Mouse (Mus musculus) limb, embryonic 14.5 days (tissue): ENCODE measurements around the gene Morn4. TPM values are rescaled to one million over a fixed set of nuclear protein-coding genes. Genes with fewer than 3 reads are reported as not detected.

Experiments used
- ATAC-seq: fragments of 200-750 bp; cut with Nextera tagmentation; 2 replicates; pipeline ENCODE4 v1.8.0; 2017; ENCODE audit warnings: low read depth, moderate number of reproducible peaks, moderate TSS enrichment; ENCODE audit not compliant: low FRiP score
- DNase-seq: peaks from one replicate; pipeline ENCODE4 v3.0.0-alpha.2; 2015; ENCODE audit warnings: low spot score
- H3K27ac ChIP-seq: fragments of 300-500 bp; sonication (generic); replicated peaks from 2 replicates; pipeline ENCODE4 v1.5.1; 2014; ENCODE audit warnings: low read depth, mild to moderate bottlenecking, low read length, moderate library complexity, mixed read lengths
- H3K27me3 ChIP-seq: fragments of 300-500 bp; sonication (generic); 2 replicates; pipeline ENCODE4 v1.6.1; 2014; ENCODE audit warnings: low read length, mixed read lengths; ENCODE audit not compliant: control insufficient read depth, insufficient read depth
- H3K36me3 ChIP-seq: fragments of 300-500 bp; sonication (generic); 2 replicates; pipeline ENCODE4 v1.6.1; 2014; ENCODE audit warnings: mild to moderate bottlenecking, low read length, moderate library complexity, mixed read lengths; ENCODE audit not compliant: control insufficient read depth, insufficient read depth
- H3K4me1 ChIP-seq: fragments of 300-500 bp; sonication (generic); 2 replicates; pipeline ENCODE4 v1.6.1; 2014; ENCODE audit warnings: antibody characterized with exemption, low read length, mixed read lengths; ENCODE audit not compliant: control insufficient read depth, insufficient read depth
- H3K4me2 ChIP-seq: fragments of 300-500 bp; sonication (generic); replicated peaks from 2 replicates; pipeline ENCODE4 v1.6.1; 2014; ENCODE audit warnings: low read depth, mild to moderate bottlenecking, low read length, moderate library complexity; ENCODE audit not compliant: severe bottlenecking
- H3K4me3 ChIP-seq: fragments of 300-500 bp; sonication (generic); replicated peaks from 2 replicates; pipeline ENCODE4 v1.5.1; 2014; ENCODE audit warnings: low read length
- H3K9ac ChIP-seq: fragments of 300-500 bp; sonication (generic); 2 replicates; pipeline ENCODE4 v1.6.1; 2014; ENCODE audit warnings: mild to moderate bottlenecking, low read depth, low read length, moderate library complexity; ENCODE audit not compliant: severe bottlenecking
- H3K9me3 ChIP-seq: fragments of 300-500 bp; sonication (generic); 2 replicates; pipeline ENCODE4 v1.6.1; 2016; ENCODE audit warnings: low read length; ENCODE audit not compliant: control insufficient read depth
- POLR2A ChIP-seq: fragments of 200-500 bp; IDR thresholded peaks from 2 replicates; pipeline ENCODE4 v1.8.0; 2012; ENCODE audit warnings: inconsistent platforms, mild to moderate bottlenecking, moderate library complexity, borderline replicate concordance; ENCODE audit not compliant: insufficient read depth, insufficient read length; ENCODE audit errors: extremely low read depth
- WGBS: fragments of 180-500 bp; shearing (Covaris S2); extraction: QIAGEN DNeasy Blood & Tissue Kit; methylation state at CpG from one replicate; pipeline ENCODE4 v1.1.7; 2014; 5-methylcytosine and 5-hydroxymethylcytosine counted together
- polyA plus RNA-seq, 2 experiments: library from polyadenylated mRNA; depleted of rRNA in 1 of 2; stranded (reverse) in 1 of 2; unstranded in 1 of 2; fragments of >200 nt; fragmentation: Nextera tagmentation in 1 of 2; extraction: Ambion mirVana in 1 of 2; gene quantifications; 2 replicates each; pipeline versions ENCODE4 v1.2.1 to v1.2.3; 2012 to 2014

Gene Morn4
- polyA plus RNA-seq, 2 experiments, result 20.0 to 22.8 TPM

GRCm38 (mm10) chr19:42124684-42125083, 38.5 kb upstream of the Morn4 start:
- H3K9ac ChIP-seq, result no peak overlapping the region
- 81% methylated on average over 13 of the region's 13 CpGs for WGBS
- no peak overlapping the region for H3K27ac ChIP-seq
- H3K9me3 ChIP-seq, result no peaks in the 10 kb centered on the region
- DNase-seq (no peak), ATAC-seq (no peak)
- TF ChIP-seq POLR2A, result no peak
- no peaks in the 10 kb centered on the region for H3K27me3 ChIP-seq
- H3K4me3 ChIP-seq, result no peak overlapping the region
- H3K4me2 ChIP-seq, result no peak overlapping the region
- peaks cover 9% of the 10 kb centered on the region for H3K4me1 ChIP-seq
- peaks cover 58% of the 10 kb centered on the region for H3K36me3 ChIP-seq

DNA sequence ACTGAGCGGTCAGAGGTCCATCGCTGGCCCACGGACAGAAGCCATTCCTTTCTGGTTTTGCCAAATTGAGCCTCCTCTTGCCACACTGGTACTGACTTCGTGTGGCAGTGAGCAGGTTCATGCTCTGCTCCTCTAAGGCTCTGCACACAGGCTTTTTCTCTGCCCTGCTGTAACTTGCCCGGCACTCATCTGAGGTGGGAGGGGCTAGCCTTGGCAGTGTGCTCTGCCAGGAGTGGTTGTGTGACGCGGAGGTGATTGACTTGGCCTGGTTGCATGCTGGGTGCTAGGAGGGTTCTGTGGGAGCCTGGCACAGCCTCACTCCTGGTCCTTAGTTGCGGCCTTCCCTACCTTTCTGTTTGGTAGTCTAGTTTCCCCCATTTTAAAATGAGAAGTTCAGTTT, 34.3 kb upstream of the Morn4 start:
- no peak for TF ChIP-seq POLR2A
- Histone ChIP-seq H3K9ac (no peak overlapping the region), H3K4me3 (no peak overlapping the region), H3K4me1 (no peaks in the 10 kb centered on the region), H3K9me3 (no peaks in the 10 kb centered on the region), H3K4me2 (no peak overlapping the region), H3K27ac (no peak overlapping the region), H3K36me3 (peaks cover 95% of the 10 kb centered on the region), H3K27me3 (no peaks in the 10 kb centered on the region)
- ATAC-seq (no peak), DNase-seq (no peak)
- WGBS, result 86% methylated on average over 8 of the region's 8 CpGs

DNA sequence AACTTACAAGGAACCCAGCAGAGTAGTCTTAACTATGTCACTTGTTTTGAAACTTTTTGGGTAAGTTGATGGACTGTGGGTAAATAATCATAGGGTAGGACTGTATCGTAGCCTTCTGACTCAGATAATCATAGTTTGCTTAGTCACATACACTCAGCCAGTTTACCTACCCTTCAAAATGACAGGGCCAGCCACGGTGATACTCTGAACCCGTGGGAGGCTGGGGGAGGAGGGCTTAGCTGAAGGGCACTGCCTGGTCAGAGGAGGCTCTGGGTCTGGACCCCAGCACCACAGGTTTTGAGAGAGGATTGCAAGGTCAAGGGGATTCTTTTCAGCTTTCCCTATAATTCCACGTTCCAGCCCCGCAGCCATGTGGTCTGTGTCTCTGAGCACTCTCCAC, 32.4 kb upstream of the Morn4 start:
- H3K27me3 ChIP-seq, result no peaks in the 10 kb centered on the region
- DNase-seq, result no peak
- no peak for ATAC-seq
- no peak for TF ChIP-seq POLR2A
- 85% methylated on average over 5 of the region's 5 CpGs for WGBS
- H3K4me2 ChIP-seq, result no peak overlapping the region
- no peak overlapping the region for H3K27ac ChIP-seq
- no peak overlapping the region for H3K4me3 ChIP-seq
- H3K4me1 ChIP-seq, result no peaks in the 10 kb centered on the region
- peaks cover 92% of the 10 kb centered on the region for H3K36me3 ChIP-seq
- no peaks in the 10 kb centered on the region for H3K9me3 ChIP-seq
- H3K9ac ChIP-seq, result no peak overlapping the region

DNA sequence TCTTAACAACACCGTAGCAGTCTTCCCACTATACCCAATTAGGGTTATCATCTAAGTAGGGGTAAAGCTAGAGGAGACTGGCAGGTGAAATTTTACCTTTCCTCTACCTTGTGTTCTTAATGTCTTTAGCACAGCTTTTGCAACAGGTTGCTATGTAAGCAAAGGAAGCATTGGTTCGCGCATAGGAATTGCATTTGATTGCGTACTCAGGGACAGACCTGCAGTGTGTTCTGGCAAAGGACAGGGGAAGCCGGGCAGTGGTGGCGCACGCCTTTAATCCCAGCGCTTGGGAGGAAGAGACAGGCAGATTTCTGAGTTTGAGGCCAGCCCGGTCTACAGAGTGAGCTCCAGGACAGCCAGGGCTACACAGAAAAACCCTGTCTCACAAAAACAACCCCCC, 32.0 kb upstream of the Morn4 start:
- Histone ChIP-seq H3K4me1 (no peaks in the 10 kb centered on the region), H3K27me3 (no peaks in the 10 kb centered on the region), H3K4me3 (no peak overlapping the region), H3K9me3 (no peaks in the 10 kb centered on the region), H3K4me2 (no peak overlapping the region), H3K27ac (no peak overlapping the region), H3K36me3 (peaks cover 92% of the 10 kb centered on the region), H3K9ac (no peak overlapping the region)
- DNase-seq (no peak), ATAC-seq (no peak)
- TF ChIP-seq POLR2A, result no peak
- WGBS, result 94% methylated on average over 9 of the region's 9 CpGs

DNA sequence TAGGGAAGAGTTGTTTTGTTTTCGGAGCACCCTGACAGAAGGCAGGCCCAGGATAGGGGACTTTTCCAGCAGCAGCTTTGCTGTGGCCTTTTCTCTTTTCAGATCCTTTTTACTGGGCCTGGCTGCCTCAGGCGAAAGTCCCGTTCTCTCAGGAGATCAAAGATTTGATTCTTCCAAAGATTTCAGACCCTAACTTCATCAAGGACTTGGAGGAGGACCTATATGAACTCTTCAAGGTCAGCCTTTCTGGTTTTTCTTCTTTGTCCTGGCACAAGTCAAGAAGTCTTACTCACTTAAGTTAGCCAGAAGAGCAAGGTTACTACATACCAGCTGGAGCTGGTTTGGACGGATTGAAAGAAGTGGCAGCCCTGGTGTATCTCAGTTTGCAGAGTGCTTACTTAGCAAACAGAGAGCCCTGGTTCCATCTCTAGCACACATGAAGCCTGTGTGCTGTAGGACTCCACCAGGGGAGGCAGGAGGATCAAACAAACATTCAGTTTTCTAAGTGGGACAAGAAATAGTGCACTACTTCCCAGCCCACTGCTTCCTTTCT, 29.7 kb upstream of the Morn4 start:
- H3K4me1 ChIP-seq, result no peaks in the 10 kb centered on the region
- peaks cover 78% of the 10 kb centered on the region for H3K36me3 ChIP-seq
- H3K9me3 ChIP-seq, result no peaks in the 10 kb centered on the region
- no peak overlapping the region for H3K4me3 ChIP-seq
- no peak for TF ChIP-seq POLR2A
- no peak overlapping the region for H3K4me2 ChIP-seq
- 91% methylated on average over 4 of the region's 4 CpGs for WGBS
- ATAC-seq (no peak), DNase-seq (no peak)
- H3K27ac ChIP-seq, result no peak overlapping the region
- H3K9ac ChIP-seq, result no peak overlapping the region
- no peaks in the 10 kb centered on the region for H3K27me3 ChIP-seq

DNA sequence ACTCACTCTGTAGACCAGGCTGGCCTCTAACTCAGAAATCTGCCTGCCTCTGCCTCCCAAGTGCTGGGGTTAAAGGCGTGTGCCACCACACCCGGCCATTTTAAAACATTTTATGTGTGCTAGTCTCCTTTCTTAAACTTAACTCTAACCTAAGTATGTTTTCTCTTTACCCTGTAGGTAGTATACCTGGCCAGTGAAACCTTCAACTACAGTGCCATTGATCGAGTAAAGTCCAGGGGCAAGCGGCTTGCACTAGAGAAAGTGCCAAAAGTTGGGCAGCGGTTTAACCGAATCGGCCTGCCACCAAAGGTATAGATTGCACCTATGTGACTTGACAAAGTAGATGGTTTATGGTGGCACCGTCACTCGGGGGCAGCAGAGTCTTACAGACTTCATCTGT, 18.5 kb upstream of the Morn4 start:
- TF ChIP-seq POLR2A, result no peak
- WGBS, result 92% methylated on average over 9 of the region's 9 CpGs
- peaks cover 48% of the 10 kb centered on the region for H3K36me3 ChIP-seq
- no peaks in the 10 kb centered on the region for H3K27me3 ChIP-seq
- no peak overlapping the region for H3K4me3 ChIP-seq
- ATAC-seq (no peak), DNase-seq (no peak)
- no peaks in the 10 kb centered on the region for H3K4me1 ChIP-seq
- no peaks in the 10 kb centered on the region for H3K9me3 ChIP-seq
- no peak overlapping the region for H3K9ac ChIP-seq
- no peak overlapping the region for H3K4me2 ChIP-seq
- H3K27ac ChIP-seq, result no peak overlapping the region
